Mouse (Mus musculus) liver, embryonic 15.5 days (tissue): ENCODE data around the gene Sorcs2. TPM values are rescaled to one million over a fixed set of nuclear protein-coding genes. Genes with fewer than 3 reads are reported as not detected.

Source experiments
- ATAC-seq: fragments of 200-750 bp; cut with Nextera tagmentation; 2 replicates; pipeline ENCODE4 v1.8.0; 2017; ENCODE audit warnings: moderate number of reproducible peaks, mild to moderate bottlenecking, moderate library complexity; ENCODE audit not compliant: insufficient read depth
- H3K27ac ChIP-seq: fragments of 300-500 bp; sonication (generic); replicated peaks from 2 replicates; pipeline ENCODE4 v1.5.1; 2015; ENCODE audit warnings: mild to moderate bottlenecking, inconsistent platforms
- H3K27me3 ChIP-seq: fragments of 300-500 bp; sonication (generic); 2 replicates; pipeline ENCODE4 v1.6.1; 2015; ENCODE audit warnings: mild to moderate bottlenecking, inconsistent platforms
- H3K36me3 ChIP-seq: fragments of 300-500 bp; sonication (generic); replicated peaks from 2 replicates; pipeline ENCODE4 v1.6.1; 2015; ENCODE audit warnings: moderate library complexity, mild to moderate bottlenecking, inconsistent platforms
- H3K4me1 ChIP-seq: fragments of 300-500 bp; sonication (generic); replicated peaks from 2 replicates; pipeline ENCODE4 v1.6.1; 2015; ENCODE audit warnings: inconsistent platforms
- H3K4me2 ChIP-seq: fragments of 300-500 bp; sonication (generic); 2 replicates; pipeline ENCODE4 v1.6.1; 2015; ENCODE audit warnings: moderate library complexity, mild to moderate bottlenecking, inconsistent platforms
- H3K4me3 ChIP-seq: fragments of 300-500 bp; sonication (generic); replicated peaks from 2 replicates; pipeline ENCODE4 v1.5.1; 2015; ENCODE audit warnings: mild to moderate bottlenecking, inconsistent platforms
- H3K9ac ChIP-seq: fragments of 300-500 bp; sonication (generic); 2 replicates; pipeline ENCODE4 v1.6.1; 2015; ENCODE audit warnings: moderate library complexity, mild to moderate bottlenecking, inconsistent platforms
- H3K9me3 ChIP-seq: fragments of 300-500 bp; sonication (generic); replicated peaks from 2 replicates; pipeline ENCODE4 v1.6.1; 2016; ENCODE audit warnings: inconsistent platforms
- WGBS: fragments of 180-500 bp; shearing (Covaris S2); methylation state at CpG from one replicate; pipeline ENCODE4 v1.1.7; 2015; ENCODE audit warnings: mixed read lengths; ENCODE audit not compliant: insufficient replicate concordance; 5-methylcytosine and 5-hydroxymethylcytosine counted together
- polyA plus RNA-seq: library from polyadenylated mRNA; unstranded; fragments of >200 nt; fragmentation: Nextera tagmentation; extraction: Ambion mirVana; gene quantifications from 2 replicates; pipeline ENCODE4 v1.2.1, GENCODE M21; 2015

Sorcs2 gene
- polyA plus RNA-seq, 1 experiment from 2014 or later, result 0.55 TPM

GRCm38 (mm10) chr5:36054498-36054897 is 343.4 kb downstream of the Sorcs2 start:
- no peaks in the 10 kb centered on the region for H3K36me3 ChIP-seq
- no peak overlapping the region for H3K4me2 ChIP-seq
- no peaks in the 10 kb centered on the region for H3K4me1 ChIP-seq
- no peaks in the 10 kb centered on the region for H3K9me3 ChIP-seq
- no peak overlapping the region for H3K4me3 ChIP-seq
- H3K27me3 ChIP-seq, result no peaks in the 10 kb centered on the region
- ATAC-seq, result no peak
- no peak overlapping the region for H3K27ac ChIP-seq
- WGBS, result 50% methylated on average over 3 of the region's 3 CpGs
- H3K9ac ChIP-seq, result no peak overlapping the region

- no peak overlapping the region for H3K4me3 ChIP-seq
- H3K4me1 ChIP-seq, result no peaks in the 10 kb centered on the region
- no peaks in the 10 kb centered on the region for H3K9me3 ChIP-seq
- no peak overlapping the region for H3K27ac ChIP-seq
- no peak overlapping the region for H3K9ac ChIP-seq
- ATAC-seq, result no peak
- no peak overlapping the region for H3K4me2 ChIP-seq
- H3K36me3 ChIP-seq, result no peaks in the 10 kb centered on the region
- 75% methylated on average over 2 of the region's 2 CpGs for WGBS
- no peaks in the 10 kb centered on the region for H3K27me3 ChIP-seq
These were observed 354.8 kb downstream of the Sorcs2 start for GRCm38 (mm10) chr5:36043154-36043553.

DNA sequence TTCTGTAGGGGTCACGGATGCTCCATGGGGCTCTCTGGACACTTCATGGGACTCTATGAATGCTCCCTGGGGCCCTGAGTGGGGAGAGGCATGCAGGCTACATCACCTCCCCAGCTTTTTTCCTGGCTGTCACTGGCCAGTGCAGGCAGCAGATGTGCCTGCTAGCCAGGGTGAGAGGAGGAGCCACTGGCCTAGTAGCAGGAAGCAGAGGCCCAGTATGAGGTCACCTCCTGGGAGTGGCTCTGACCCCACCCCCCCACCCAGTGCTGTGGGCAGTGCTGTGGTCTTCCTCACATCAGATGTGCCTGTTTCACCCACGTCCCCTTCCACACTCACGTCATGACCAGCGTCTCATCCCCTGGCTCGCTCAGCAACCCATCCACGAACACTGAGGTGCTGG is 356.2 kb downstream of the Sorcs2 start:
- Histone ChIP-seq H3K4me3 (no peak overlapping the region), H3K4me1 (no peaks in the 10 kb centered on the region), H3K9ac (no peak overlapping the region), H3K36me3 (no peaks in the 10 kb centered on the region), H3K27me3 (no peaks in the 10 kb centered on the region), H3K4me2 (no peak overlapping the region), H3K27ac (no peak overlapping the region), H3K9me3 (no peaks in the 10 kb centered on the region)
- 41% methylated on average over 6 of the region's 6 CpGs for WGBS
- no peak for ATAC-seq

DNA sequence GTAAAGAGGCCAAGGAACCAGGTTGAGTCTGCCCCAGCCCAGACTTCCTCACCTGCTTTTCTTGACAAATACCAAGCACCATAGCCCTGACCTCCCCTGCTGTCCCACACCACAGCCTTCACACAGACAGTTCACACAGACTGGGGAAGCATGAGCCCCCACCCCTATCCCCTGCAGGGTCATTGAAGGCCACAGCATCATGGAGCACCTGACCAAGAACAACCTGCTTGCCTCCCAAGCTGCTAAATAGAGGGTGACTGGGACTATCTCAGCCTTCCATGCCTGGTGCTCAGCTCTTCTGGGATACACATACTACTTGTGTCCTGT is 356.7 kb downstream of the Sorcs2 start:
- Histone ChIP-seq H3K4me1 (no peaks in the 10 kb centered on the region), H3K9ac (no peak overlapping the region)
- ATAC-seq, result no peak

GRCm38 (mm10) chr5:36040398-36041235 is 357.3 kb downstream of the Sorcs2 start:
- H3K9ac ChIP-seq, result no peak overlapping the region
- no peak overlapping the region for H3K27ac ChIP-seq
- H3K4me3 ChIP-seq, result no peak overlapping the region
- no peaks in the 10 kb centered on the region for H3K9me3 ChIP-seq
- no peaks in the 10 kb centered on the region for H3K36me3 ChIP-seq
- no peaks in the 10 kb centered on the region for H3K4me1 ChIP-seq
- H3K4me2 ChIP-seq, result no peak overlapping the region
- no peaks in the 10 kb centered on the region for H3K27me3 ChIP-seq
- no peak for ATAC-seq
- 56% methylated on average over 13 of the region's 13 CpGs for WGBS

More for the DNA sequence above, 356.7 kb downstream of the Sorcs2 start:
- Histone ChIP-seq H3K27ac (no peak overlapping the region), H3K36me3 (no peaks in the 10 kb centered on the region), H3K4me2 (no peak overlapping the region), H3K4me3 (no peak overlapping the region), H3K9me3 (no peaks in the 10 kb centered on the region), H3K27me3 (no peaks in the 10 kb centered on the region)

GRCm38 (mm10) chr5:36039596-36039995 is 358.3 kb downstream of the Sorcs2 start:
- ATAC-seq, result no peak
- H3K4me3 ChIP-seq, result no peak overlapping the region
- no peak overlapping the region for H3K27ac ChIP-seq
- no peaks in the 10 kb centered on the region for H3K4me1 ChIP-seq
- WGBS, result 72% methylated on average over 5 of the region's 5 CpGs
- H3K9me3 ChIP-seq, result no peaks in the 10 kb centered on the region
- H3K36me3 ChIP-seq, result no peaks in the 10 kb centered on the region
- H3K9ac ChIP-seq, result no peak overlapping the region
- H3K27me3 ChIP-seq, result no peaks in the 10 kb centered on the region
- H3K4me2 ChIP-seq, result no peak overlapping the region

- H3K27ac ChIP-seq, result no peak overlapping the region
- ATAC-seq, result no peak
- H3K9ac ChIP-seq, result no peak overlapping the region
- H3K27me3 ChIP-seq, result no peaks in the 10 kb centered on the region
- H3K9me3 ChIP-seq, result no peaks in the 10 kb centered on the region
- no peak overlapping the region for H3K4me3 ChIP-seq
- no peak overlapping the region for H3K4me2 ChIP-seq
- WGBS, result 38% methylated on average over 8 of the region's 8 CpGs
- no peaks in the 10 kb centered on the region for H3K4me1 ChIP-seq
- H3K36me3 ChIP-seq, result no peaks in the 10 kb centered on the region
These were observed 364.2 kb downstream of the Sorcs2 start for GRCm38 (mm10) chr5:36033531-36034426.

DNA sequence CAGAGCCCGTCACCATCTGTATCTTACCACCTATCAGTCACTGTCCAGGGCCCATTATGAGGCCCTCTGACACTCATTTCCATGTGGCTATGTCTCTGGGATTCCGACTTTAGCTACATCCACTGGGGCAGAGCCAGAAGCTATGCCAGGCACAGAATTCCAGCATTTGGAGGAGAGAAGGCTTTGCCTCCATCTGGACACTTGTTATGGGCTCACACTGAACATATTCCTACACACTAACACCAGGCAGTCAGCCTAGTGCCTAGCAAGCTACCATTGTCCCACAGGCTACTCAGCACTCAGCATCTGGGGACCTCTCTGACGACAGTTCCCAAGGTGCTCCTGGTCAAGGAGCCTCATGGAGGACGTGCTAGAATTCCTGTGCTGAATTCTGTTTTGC is 372.9 kb downstream of the Sorcs2 start:
- H3K4me2 ChIP-seq, result no peak overlapping the region
- H3K9me3 ChIP-seq, result no peaks in the 10 kb centered on the region
- no peaks in the 10 kb centered on the region for H3K27me3 ChIP-seq
- ATAC-seq, result no peak
- WGBS, result 61% methylated on average over 4 of the region's 4 CpGs
- no peak overlapping the region for H3K9ac ChIP-seq
- H3K36me3 ChIP-seq, result no peaks in the 10 kb centered on the region
- H3K27ac ChIP-seq, result no peak overlapping the region
- no peaks in the 10 kb centered on the region for H3K4me1 ChIP-seq
- H3K4me3 ChIP-seq, result no peak overlapping the region

GRCm38 (mm10) chr5:36024003-36024685 is 373.8 kb downstream of the Sorcs2 start:
- Histone ChIP-seq H3K27me3 (no peaks in the 10 kb centered on the region), H3K36me3 (no peaks in the 10 kb centered on the region), H3K9me3 (no peaks in the 10 kb centered on the region), H3K4me1 (no peaks in the 10 kb centered on the region), H3K4me2 (no peak overlapping the region), H3K4me3 (no peak overlapping the region), H3K9ac (no peak overlapping the region), H3K27ac (no peak overlapping the region)
- 62% methylated on average over 9 of the region's 9 CpGs for WGBS
- no peak for ATAC-seq

- H3K36me3 ChIP-seq, result no peaks in the 10 kb centered on the region
- ATAC-seq, result no peak
- H3K27ac ChIP-seq, result no peak overlapping the region
These were observed 375.6 kb downstream of the Sorcs2 start for GRCm38 (mm10) chr5:36022361-36022760.

GRCm38 (mm10) chr5:36021091-36021490 is 376.8 kb downstream of the Sorcs2 start:
- H3K4me2 ChIP-seq, result no peak overlapping the region
- no peaks in the 10 kb centered on the region for H3K36me3 ChIP-seq
- no peaks in the 10 kb centered on the region for H3K9me3 ChIP-seq
- H3K27me3 ChIP-seq, result no peaks in the 10 kb centered on the region
- H3K9ac ChIP-seq, result no peak overlapping the region
- no peaks in the 10 kb centered on the region for H3K4me1 ChIP-seq
- WGBS, result 53% methylated on average over 3 of the region's 3 CpGs
- ATAC-seq, result no peak
- no peak overlapping the region for H3K4me3 ChIP-seq
- H3K27ac ChIP-seq, result no peak overlapping the region

More at GRCm38 (mm10) chr5:36022361-36022760, 375.6 kb downstream of the Sorcs2 start:
- Histone ChIP-seq H3K27me3 (no peaks in the 10 kb centered on the region), H3K9ac (no peak overlapping the region), H3K4me1 (no peaks in the 10 kb centered on the region), H3K9me3 (no peaks in the 10 kb centered on the region), H3K4me3 (no peak overlapping the region), H3K4me2 (no peak overlapping the region)
- WGBS, result 50% methylated on average over 1 of the region's 1 CpGs
